Mouse (Mus musculus) CD4-positive, CD25-positive, alpha-beta regulatory T cell, adult 2 months (primary cell): ENCODE results near the gene Cd36.

ENCODE experiments used
- DNase-seq: peaks from one replicate; pipeline ENCODE4 v3.0.0-alpha.2; 2012; ENCODE audit warnings: low read depth, low spot score

Cd36 gene

GRCm38 (mm10) chr5:17806774-17807377 is 81.7 kb downstream of the Cd36 start:
- DNase-seq: no peak

- peak; percentile 91 for DNase-seq
These were observed 112.0 kb downstream of the Cd36 start for GRCm38 (mm10) chr5:17776571-17776970.

- DNase-seq: no peak
These were observed 118.3 kb downstream of the Cd36 start for GRCm38 (mm10) chr5:17770328-17770727.

- no peak for DNase-seq
These were observed 122.5 kb downstream of the Cd36 start for GRCm38 (mm10) chr5:17766006-17766677.

- DNase-seq: no peak
These were observed 135.1 kb downstream of the Cd36 start for GRCm38 (mm10) chr5:17753471-17754005.

- DNase-seq: no peak
These were observed 140.3 kb downstream of the Cd36 start for GRCm38 (mm10) chr5:17748293-17748692.

GRCm38 (mm10) chr5:17747143-17747542 is 141.5 kb downstream of the Cd36 start:
- DNase-seq: no peak

- DNase-seq: no peak
These were observed 142.1 kb downstream of the Cd36 start for GRCm38 (mm10) chr5:17746520-17746919.

GRCm38 (mm10) chr5:17739805-17740204 is 148.8 kb downstream of the Cd36 start:
- no peak for DNase-seq
